Mouse (Mus musculus) retina, postnatal 7 days (tissue): ENCODE results near the gene Bpifb9a.
"Not testable (repeated sequence)": the region's sequence is repeated elsewhere in the genome, so short reads cannot be mapped to it uniquely, and the experiment has no call there.

Experiments
- DNase-seq: peaks from one replicate; pipeline ENCODE4 v3.0.0-alpha.2; 2012; ENCODE audit warnings: low read depth, low spot score

The Bpifb9a gene

DNA sequence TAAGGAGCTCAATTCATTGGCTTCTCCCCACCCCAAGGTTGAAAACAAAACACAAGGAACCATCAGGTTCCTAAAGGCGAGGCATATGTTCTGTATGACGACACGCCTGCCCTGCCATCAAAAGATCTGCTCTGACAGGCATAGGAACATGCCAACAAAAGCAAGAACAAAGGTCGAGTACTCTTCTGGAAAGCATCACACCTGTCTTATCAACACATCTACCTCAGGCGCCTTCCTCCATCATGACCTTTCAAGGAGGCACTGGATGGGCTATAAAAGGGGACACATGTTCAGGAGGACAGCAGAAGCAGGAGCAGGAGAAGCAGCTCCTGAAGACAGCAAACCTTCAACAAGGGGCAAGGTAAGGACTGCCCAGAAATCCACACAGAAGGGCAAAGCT is at the start of gene Bpifb9a:
Gene Bpifb9a, plus strand, starts transcription at position 301 of the 400 bp plus-strand sequence.
- DNase-seq = not testable (repeated sequence)

- DNase-seq = peak; percentile 17
These were observed 48.5 kb upstream of the Bpifb9a start for GRCm38 (mm10) chr2:154209112-154209511.

DNA sequence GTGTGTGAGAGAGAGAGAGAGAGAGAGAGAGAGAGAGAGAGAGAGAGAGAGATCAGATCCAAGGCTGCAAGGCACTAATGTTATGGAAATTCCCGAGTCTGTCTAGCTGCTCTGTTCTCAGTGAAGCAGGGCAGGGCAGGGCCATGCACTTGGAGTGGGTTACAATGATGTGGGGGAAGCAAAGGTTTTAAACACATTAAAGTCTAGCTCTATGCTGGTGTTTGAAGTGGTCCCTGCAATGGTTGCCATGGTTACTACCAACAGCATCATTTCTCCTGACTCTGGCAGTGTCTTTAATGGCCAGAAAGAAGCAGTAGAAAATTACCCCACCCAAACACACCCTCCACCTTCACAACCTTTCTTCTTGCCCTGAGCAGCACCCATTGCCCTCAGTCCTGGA is 46.5 kb upstream of the Bpifb9a start:
- no peak for DNase-seq

- no peak for DNase-seq
These were observed 45.8 kb upstream of the Bpifb9a start for GRCm38 (mm10) chr2:154211881-154212280.

DNA sequence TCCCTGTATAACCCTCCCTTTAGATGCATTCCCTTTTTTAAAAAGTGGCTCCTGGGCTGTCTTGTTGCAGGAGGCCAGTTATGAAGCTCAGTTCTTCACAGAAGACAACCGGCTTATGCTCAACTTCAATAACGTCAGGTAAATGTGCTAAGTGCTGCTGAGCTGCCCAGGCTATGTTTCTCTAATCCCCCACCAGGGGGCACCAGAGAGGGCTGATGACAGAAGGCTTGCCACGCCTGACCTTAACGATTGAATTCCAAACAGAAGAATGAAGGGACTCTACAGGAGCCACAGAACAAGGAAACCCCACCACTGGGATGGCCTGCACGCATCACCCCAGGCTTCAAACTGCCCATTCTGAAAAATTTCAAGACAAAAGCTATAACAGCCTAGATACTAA is 42.5 kb upstream of the Bpifb9a start:
- peak; percentile 70 for DNase-seq

- DNase-seq = no peak
These were observed 37.7 kb upstream of the Bpifb9a start for GRCm38 (mm10) chr2:154219950-154220349.

DNA sequence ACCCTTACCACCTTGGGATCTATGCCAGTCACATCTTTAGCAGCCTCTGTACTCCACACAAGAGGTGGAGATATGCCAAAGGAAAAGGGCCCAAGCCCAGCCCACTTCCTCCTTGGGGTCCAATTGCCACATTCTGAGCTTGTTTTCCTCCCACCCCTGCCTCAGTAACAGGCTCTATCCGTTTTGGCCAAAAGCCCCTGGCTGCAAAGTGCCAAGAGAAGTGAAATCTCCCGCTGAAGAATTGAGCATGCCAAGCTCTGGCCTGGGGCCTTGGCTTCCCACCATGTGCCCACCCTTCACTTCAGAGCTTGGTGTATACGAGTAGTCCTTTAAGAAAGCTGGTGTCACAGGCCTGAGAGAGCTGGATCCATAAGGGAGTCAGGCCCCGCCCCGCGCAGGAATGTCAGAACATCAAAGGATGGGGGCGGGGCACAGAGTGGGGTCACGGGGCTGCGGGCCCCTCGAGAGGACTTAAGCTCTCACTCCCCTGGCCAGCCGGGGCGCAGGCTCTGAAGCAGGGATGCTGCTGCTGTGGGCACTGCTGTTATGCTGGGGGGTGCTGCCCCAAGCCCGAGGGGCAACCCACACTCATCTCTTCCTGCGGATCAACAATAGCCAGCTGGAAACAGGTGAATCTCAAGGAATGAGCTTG is 34.3 kb upstream of the Bpifb9a start, which contains the start of gene Bpifb5:
Gene Bpifb5, plus strand, starts transcription at position 478 of the 652 bp plus-strand sequence.
- no peak for DNase-seq

DNA sequence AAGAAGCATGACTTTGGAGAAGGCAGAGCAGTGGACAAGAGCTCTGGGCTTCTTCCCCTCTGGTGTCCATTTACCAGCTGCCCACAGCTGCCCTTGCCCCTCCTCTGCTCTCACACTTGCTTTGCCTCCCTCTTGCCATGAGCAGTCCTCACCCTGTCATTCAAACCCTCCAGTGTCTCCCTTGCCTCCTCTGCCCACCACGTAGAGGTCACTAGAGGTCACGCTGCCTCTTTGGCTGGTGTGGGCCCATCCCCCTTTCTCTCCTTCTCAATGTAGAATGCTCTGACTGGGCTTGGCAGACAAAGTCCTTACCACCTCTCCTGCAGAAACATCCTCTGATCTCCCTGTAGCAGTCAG is 33.8 kb upstream of the Bpifb9a start:
- DNase-seq = no peak

DNA sequence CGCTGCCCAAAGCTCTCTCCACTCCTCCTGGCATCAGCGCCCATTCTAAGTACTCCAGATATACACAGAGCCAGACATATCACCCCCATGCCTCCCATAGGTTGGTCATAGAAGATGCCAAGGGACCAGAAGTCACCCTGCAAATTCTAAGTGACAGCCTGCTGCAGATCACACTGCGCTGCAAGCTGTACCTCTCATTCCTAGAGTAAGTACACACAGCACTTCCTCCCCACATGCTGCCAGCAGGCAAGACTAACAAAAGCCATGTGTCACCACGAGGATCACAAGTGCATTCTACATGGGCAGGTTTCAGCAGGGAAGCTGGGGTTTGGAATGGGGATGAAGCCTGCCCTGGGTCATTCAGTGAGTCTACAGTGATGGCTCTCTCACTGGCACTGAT is 30.7 kb upstream of the Bpifb9a start:
- no peak for DNase-seq

DNA sequence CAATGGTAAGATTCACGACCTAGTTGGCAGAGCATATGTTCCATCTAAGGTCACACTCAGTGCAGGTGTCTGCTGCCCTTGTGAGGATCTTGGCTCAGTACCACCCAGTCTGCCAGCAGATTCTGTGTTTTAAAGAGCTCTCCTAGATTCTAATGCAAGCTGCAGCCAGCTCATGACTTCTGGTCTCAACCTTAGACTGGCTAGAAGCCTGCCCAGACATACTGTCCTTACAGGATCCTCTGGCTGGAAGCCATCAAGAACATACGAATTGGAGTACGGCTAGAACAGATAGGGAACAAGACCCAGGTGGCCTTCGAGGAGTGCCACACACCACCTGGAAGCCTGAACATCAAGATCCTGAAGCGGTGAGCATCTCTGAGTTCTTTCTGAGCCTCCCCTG is 29.8 kb upstream of the Bpifb9a start:
- no peak for DNase-seq

DNA sequence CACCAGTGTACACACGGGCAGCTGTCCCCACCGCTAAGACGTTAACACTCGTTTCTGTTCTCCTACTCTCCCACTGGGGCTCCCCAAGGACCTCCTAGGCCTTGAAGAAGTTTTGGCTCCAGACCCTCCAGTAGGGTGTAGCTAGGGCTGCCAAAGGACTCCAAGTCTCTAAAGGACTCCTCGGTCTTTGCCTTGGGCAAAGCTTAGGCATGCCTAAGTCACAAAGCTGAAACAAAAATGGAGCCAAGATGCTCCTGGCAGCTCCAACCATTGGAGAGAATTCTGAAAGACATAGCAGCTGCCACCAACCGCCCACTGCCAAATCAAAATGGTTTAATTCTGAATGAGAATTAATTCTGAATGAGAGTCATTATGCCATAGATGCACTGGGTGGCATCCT is 24.2 kb upstream of the Bpifb9a start:
- no peak for DNase-seq

- DNase-seq = no peak
These were observed 16.9 kb upstream of the Bpifb9a start for GRCm38 (mm10) chr2:154240771-154241170.

GRCm38 (mm10) chr2:154242726-154243125 is 14.9 kb upstream of the Bpifb9a start:
- not testable (repeated sequence) for DNase-seq

GRCm38 (mm10) chr2:154243356-154244036 is 14.2 kb upstream of the Bpifb9a start:
- no peak for DNase-seq

DNA sequence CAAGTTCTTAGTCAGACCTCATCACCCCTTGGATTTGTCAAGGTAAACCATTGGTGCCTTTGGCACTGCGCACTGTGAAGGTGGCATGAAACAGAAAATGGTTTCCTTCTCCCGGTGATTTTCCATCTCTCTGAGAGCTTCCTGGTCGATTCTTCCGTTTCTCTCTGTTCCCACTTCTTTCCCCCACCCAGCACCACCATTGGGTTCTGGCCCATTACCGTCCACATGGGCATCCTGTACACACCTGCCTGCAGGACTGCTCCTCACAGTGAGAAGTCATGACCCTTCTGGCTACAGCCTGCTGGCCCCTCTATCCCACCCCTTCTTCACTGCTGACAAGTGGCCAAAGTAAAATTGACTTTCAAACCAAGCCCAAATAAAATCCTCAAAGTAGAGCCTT is 12.3 kb upstream of the Bpifb9a start:
- DNase-seq = no peak

- DNase-seq = not testable (repeated sequence)
These were observed 2.4 kb upstream of the Bpifb9a start for GRCm38 (mm10) chr2:154255254-154255653.

DNA sequence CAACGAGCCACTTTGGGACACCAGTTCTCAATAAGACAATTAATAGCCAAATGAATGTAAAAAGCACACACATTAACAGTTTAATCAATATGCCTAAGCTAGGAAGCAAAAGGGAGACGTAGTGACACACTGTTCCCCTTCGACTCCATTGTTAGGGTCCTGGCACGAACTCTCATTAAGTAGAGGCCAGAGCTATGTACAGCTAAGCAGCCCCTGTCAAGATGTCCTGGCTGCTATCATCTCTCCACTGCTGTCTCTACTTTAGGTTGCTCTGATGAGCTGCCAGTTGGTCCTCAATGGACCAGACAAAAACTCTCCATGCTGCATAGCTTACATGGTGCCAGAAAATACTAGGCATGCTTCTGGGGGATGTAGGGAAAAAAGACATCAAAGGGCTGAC is 1.9 kb upstream of the Bpifb9a start:
- DNase-seq = no peak

- DNase-seq = not testable (repeated sequence)
These were observed 6.7 kb downstream of the Bpifb9a start for GRCm38 (mm10) chr2:154264397-154264796.

GRCm38 (mm10) chr2:154291866-154292265 is 34.2 kb downstream of the Bpifb9a start:
- not testable (repeated sequence) for DNase-seq

GRCm38 (mm10) chr2:154292833-154293232 is 35.2 kb downstream of the Bpifb9a start:
- no peak for DNase-seq

DNA sequence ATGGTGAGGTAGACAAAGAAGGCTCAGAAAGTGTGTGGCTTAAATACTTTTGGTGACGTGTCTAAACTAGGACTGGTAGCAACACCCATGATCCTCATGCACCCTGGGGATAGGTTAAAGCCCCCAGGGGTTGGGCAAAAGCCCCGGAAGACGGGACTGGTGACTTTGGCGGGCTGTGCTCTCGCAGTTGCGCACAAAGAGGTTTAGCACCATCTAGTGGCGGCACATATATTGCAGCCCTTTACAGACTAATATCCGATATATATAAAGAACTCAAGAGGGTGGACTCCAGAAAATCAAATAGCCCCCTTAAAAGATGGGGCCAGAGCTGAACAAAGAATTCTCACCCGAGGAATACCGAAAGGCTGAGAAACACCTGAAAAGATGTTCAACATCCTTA is 37.1 kb downstream of the Bpifb9a start:
- peak; percentile 6 for DNase-seq

DNA sequence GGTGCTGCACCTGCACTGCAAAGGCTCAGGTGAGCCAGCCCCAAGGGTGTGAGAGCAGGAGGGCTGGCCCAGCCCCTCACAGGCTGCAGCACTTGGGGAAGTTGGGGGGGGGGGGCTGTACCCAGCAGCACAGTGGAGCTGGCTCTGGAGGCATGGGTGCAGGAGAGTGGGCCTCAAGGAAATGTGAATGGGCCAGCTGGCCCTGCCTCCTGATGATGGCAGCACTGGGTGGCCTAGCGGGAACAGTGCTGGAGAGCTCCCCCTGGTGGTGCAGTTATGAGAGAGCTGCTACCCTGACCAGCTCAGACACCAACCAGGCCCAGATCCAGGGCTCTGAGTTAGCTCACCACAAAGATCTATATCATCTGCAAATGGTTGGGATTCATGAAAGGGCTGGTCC is 42.8 kb downstream of the Bpifb9a start:
- peak; percentile 48 for DNase-seq

GRCm38 (mm10) chr2:154301763-154302162 is 44.1 kb downstream of the Bpifb9a start:
- DNase-seq = no peak
